Mouse (Mus musculus) macrophage (primary cell): Measurements from ENCODE around the gene Lmo2. TPM values are rescaled to one million over a fixed set of nuclear protein-coding genes. Genes with fewer than 3 reads are reported as not detected.

ENCODE experiments used
- H3K27ac ChIP-seq: fragments of 350-480 bp; formaldehyde crosslinking; 2 replicates; pipeline ENCODE4 v1.9.0; 2021
- H3K36me3 ChIP-seq: fragments of 350-480 bp; formaldehyde crosslinking; 2 replicates; pipeline ENCODE4 v1.9.0; 2021; ENCODE audit errors: inconsistent target
- H3K4me3 ChIP-seq: fragments of 350-480 bp; formaldehyde crosslinking; 2 replicates; pipeline ENCODE4 v1.9.0; 2021; ENCODE audit errors: inconsistent target
- H3K79me2 ChIP-seq: fragments of 350-480 bp; formaldehyde crosslinking; 2 replicates; pipeline ENCODE4 v1.9.0; 2021; ENCODE audit errors: inconsistent target
- WGBS: methylation state at CpG from one replicate; pipeline ENCODE4 v1.1.7; 2026; ENCODE audit warnings: inconsistent platforms; ENCODE audit not compliant: missing documents; 5-methylcytosine and 5-hydroxymethylcytosine counted together
- polyA plus RNA-seq: library from polyadenylated mRNA; stranded (reverse); fragments of 250-400 nt; gene quantifications from 3 replicates; pipeline ENCODE4 v1.2.4, GENCODE M21; 2018; ENCODE audit warnings: inconsistent platforms

Lmo2 gene
- polyA plus RNA-seq, 1 experiment from 2014 or later: 246 TPM

DNA sequence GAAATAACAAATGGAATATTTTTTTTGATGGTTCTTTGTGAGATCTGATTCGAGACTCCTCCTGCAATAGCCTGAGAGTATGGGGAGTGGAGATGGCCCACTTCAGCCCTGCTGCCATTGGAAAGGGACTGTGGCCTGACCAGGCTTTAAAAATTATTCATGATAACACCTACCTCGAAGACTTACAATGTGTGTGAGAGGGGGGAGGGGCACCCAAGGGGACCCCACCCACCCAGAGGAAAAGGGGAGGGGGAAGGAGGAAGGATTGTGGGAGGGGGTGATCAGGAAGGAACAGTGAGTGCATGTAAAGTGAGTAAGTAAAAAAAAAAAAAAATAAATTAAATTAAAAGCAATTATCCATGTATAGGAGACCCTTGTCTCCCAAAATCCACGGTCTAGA is 848 bp downstream of the Lmo2 start:
- H3K79me2 ChIP-seq: no peaks in the 10 kb centered on the region
- 54% methylated on average over 3 of the region's 3 CpGs for WGBS
- H3K27ac ChIP-seq: no peak overlapping the region
- no peak overlapping the region for H3K4me3 ChIP-seq
- H3K36me3 ChIP-seq: no peaks in the 10 kb centered on the region

DNA sequence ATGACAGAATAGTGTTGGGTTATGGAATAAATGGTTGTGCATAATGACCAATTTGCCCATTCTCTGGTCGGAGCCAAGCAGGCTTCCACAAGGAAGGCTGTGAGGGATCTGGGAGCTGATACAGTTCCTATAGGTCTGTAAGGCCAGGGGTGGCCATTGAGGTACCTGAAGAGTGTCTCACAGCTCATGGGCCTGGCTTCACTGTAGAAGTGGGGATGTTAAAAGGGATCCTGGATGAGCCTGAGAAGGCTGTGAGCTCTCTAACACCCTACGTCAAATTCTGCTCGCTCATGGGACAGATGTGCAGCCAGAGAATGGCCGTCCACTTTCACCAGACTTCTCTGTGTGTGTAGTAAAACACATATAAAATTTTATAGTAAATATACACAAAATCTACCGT is 1.3 kb downstream of the Lmo2 start:
- no peak overlapping the region for H3K27ac ChIP-seq
- WGBS: 94% methylated on average over 5 of the region's 5 CpGs

DNA sequence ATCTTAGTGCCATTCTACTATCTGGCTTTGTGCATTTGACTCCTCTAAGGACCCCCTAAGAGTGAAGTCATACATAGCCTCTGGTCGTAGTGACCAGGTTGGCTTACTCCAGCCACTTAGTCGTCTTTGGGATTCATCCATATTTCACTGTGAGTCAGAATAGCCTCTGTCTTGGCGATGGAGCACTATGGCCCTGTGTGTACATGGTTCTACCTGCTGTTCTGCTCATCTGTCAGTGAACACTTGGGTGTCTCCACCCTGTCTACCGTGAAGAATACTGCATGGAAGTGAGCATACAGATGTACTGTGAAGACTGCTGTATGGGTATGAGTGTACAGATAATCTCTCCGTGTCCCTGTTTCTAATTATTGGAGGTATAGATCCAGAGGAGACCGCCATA is 1.8 kb downstream of the Lmo2 start:
- 97% methylated on average over 6 of the region's 6 CpGs for WGBS
- Histone ChIP-seq H3K36me3 (no peaks in the 10 kb centered on the region), H3K79me2 (no peaks in the 10 kb centered on the region), H3K27ac (no peak overlapping the region), H3K4me3 (no peak overlapping the region)

More for the DNA sequence above, 1.3 kb downstream of the Lmo2 start:
- no peaks in the 10 kb centered on the region for H3K79me2 ChIP-seq
- H3K36me3 ChIP-seq: no peaks in the 10 kb centered on the region
- H3K4me3 ChIP-seq: no peak overlapping the region

DNA sequence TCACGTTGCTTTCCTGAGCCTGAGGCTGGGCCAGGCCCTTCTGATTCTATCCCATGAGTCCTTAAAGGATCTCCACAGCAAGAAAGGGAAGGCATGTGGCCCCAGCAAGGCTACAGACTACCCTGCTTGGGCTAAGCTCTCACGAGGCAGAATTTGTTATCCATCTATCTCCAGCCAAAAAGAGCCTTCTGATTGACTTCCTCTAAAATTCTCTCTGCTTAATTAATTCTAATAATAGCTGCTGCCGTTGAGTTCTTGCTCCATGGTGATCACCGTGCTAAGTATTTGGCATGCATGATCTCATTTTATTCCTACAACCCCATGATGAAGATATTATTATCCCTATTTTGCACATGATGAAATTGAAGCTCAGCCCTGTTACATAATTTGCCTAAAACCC is 4.6 kb downstream of the Lmo2 start:
- Histone ChIP-seq H3K27ac (peak overlapping the region; percentile 54), H3K79me2 (no peaks in the 10 kb centered on the region), H3K36me3 (no peaks in the 10 kb centered on the region), H3K4me3 (no peak overlapping the region)
- 30% methylated on average over 4 of the region's 4 CpGs for WGBS

GRCm38 (mm10) chr2:103965391-103965790 is 7.6 kb downstream of the Lmo2 start:
- no peaks in the 10 kb centered on the region for H3K36me3 ChIP-seq
- peaks cover under 1% of the 10 kb centered on the region; the same call in 1 of the 2 replicates for H3K79me2 ChIP-seq
- peak overlapping the region; percentile 84 for H3K27ac ChIP-seq
- no peak overlapping the region for H3K4me3 ChIP-seq
- WGBS: 47% methylated on average over 3 of the region's 3 CpGs

- no peak overlapping the region for H3K4me3 ChIP-seq
- H3K27ac ChIP-seq: peak overlapping the region; percentile 98
- peaks cover 2% of the 10 kb centered on the region; the same call in 1 of the 2 replicates for H3K36me3 ChIP-seq
- 14% methylated on average over 4 of the region's 4 CpGs for WGBS
- peaks cover 28% of the 10 kb centered on the region for H3K79me2 ChIP-seq
Measured at GRCm38 (mm10) chr2:103968186-103968585, 10.4 kb downstream of the Lmo2 start.

- Histone ChIP-seq H3K4me3 (peak overlapping the region; percentile 62), H3K36me3 (peaks cover 10% of the 10 kb centered on the region), H3K79me2 (peaks cover 36% of the 10 kb centered on the region), H3K27ac (peak overlapping the region; percentile 98)
- 2% methylated on average over 10 of the region's 10 CpGs for WGBS
Measured at GRCm38 (mm10) chr2:103968919-103969436, 11.2 kb downstream of the Lmo2 start.

DNA sequence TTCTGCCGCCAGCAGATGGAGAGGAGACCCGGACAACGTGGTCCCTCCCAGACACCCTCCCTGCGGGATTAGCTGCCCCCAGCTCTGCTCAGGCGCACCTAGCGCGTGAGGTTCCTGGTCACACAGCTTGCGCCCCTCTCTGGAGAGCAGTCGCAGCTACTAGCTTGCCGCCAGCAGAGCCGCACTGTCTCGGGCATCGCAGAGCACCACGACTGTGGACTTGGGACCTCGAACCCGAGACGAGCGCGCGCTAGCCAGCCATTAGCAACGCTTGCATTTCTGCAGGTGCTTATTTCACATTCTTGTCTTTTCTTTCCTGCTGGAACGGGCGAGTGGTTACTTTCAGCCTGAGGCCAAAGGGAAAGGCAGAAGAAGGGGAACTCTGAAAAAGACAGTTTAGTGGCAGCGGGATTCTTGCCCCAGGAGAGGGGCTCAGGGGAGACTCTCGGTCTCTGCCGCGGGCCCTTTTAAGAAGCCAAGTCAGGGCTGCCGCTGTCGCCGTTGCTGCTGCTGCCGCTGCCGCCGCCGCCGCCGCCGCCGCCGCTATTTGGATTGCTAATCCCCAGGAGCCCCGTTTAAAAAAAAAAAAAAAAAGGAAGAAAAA is 11.8 kb downstream of the Lmo2 start:
- Histone ChIP-seq H3K79me2 (peaks cover 42% of the 10 kb centered on the region), H3K4me3 (peak overlapping the region; percentile 62), H3K27ac (peak overlapping the region; percentile 98), H3K36me3 (peaks cover 13% of the 10 kb centered on the region)
- 1% methylated on average over 33 of the region's 40 CpGs for WGBS

DNA sequence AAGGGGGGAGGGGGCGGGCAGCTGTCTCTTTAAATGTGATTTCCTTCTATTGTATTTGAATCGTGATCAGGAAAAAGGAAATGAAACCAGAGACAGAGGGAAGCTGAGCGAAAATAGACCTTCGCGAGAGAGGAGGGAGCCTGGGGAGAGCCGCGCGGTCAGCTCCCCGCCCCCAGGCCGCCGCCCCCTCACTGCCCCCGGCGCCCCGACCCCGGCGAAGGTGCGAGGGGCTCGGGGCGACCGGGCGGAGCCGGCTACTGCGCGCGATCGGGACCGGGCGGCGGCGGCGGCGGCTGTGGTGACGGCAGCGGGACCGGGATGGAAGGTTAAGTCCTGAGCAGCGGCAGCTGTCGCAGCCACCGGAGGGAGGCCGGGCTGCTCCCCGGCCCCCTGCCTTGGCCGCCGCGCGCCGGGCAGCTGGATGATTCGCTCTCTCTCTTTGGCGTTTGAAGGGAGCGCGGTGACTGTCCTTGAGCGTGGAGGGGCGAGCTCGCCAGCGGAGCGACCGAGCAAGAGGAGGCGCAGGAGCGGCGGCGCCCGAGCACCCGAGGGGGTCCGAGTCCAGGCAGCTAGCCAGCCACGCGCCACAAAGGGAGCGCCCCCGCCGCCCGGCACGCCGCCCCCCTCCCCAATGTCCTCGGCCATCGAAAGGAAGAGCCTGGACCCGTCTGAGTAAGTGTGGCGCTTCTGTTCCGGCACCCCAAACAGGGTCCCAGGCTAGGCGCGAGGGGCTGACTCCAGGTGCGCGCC is 12.4 kb downstream of the Lmo2 start:
- H3K79me2 ChIP-seq: peaks cover 49% of the 10 kb centered on the region
- H3K27ac ChIP-seq: peak overlapping the region; percentile 95
- H3K4me3 ChIP-seq: peak overlapping the region; percentile 94
- under 1% methylated on average over 69 of the region's 79 CpGs for WGBS
- H3K36me3 ChIP-seq: peaks cover 13% of the 10 kb centered on the region

GRCm38 (mm10) chr2:103970791-103971649 is 13.2 kb downstream of the Lmo2 start:
- peaks cover 16% of the 10 kb centered on the region for H3K36me3 ChIP-seq
- H3K79me2 ChIP-seq: peaks cover 57% of the 10 kb centered on the region
- H3K27ac ChIP-seq: peak overlapping the region; percentile 95
- WGBS: under 1% methylated on average over 32 of the region's 32 CpGs
- H3K4me3 ChIP-seq: peak overlapping the region; percentile 94

DNA sequence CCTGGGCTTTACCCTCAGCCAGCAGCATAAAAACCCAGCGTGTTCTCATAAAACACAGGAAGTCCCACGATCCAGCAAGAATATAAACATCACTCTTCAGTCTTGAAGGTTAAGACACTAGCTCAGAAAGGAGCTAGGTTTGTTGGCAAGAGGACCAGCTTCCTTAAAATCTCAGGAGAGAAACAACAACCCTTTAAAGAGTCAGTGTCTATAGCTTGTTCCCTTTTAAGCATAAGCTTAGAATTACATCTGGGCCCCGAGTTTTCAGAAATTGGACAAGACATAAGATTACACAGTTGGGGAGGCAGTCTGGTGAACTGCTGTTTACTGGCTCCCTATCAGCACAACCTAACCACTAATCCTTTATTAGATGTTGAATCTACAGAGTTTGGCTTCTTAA is 14.1 kb downstream of the Lmo2 start:
- Histone ChIP-seq H3K79me2 (peaks cover 65% of the 10 kb centered on the region), H3K4me3 (peak overlapping the region; percentile 94), H3K36me3 (peaks cover 23% of the 10 kb centered on the region), H3K27ac (peak overlapping the region; percentile 95)
- 2% methylated on average over 3 of the region's 3 CpGs for WGBS

- no peak overlapping the region for H3K4me3 ChIP-seq
- H3K27ac ChIP-seq: no peak overlapping the region
- WGBS: 8% methylated on average over 7 of the region's 7 CpGs
- peaks cover 63% of the 10 kb centered on the region for H3K36me3 ChIP-seq
- H3K79me2 ChIP-seq: peaks cover 77% of the 10 kb centered on the region
Measured at GRCm38 (mm10) chr2:103975904-103976303, 18.1 kb downstream of the Lmo2 start.

GRCm38 (mm10) chr2:103977216-103977615 is 19.4 kb downstream of the Lmo2 start:
- no peak overlapping the region for H3K4me3 ChIP-seq
- WGBS: 84% methylated on average over 8 of the region's 8 CpGs
- H3K27ac ChIP-seq: no peak overlapping the region
- peaks cover 64% of the 10 kb centered on the region for H3K79me2 ChIP-seq
- peaks cover 68% of the 10 kb centered on the region for H3K36me3 ChIP-seq

GRCm38 (mm10) chr2:103977716-103978115 is 19.9 kb downstream of the Lmo2 start:
- H3K79me2 ChIP-seq: peaks cover 59% of the 10 kb centered on the region
- no peak overlapping the region for H3K4me3 ChIP-seq
- peaks cover 72% of the 10 kb centered on the region for H3K36me3 ChIP-seq
- WGBS: 88% methylated on average over 8 of the region's 9 CpGs
- no peak overlapping the region for H3K27ac ChIP-seq
